Mouse (Mus musculus) right cerebral cortex, postnatal 10 days (tissue): ENCODE measurements at regions not wholly inside any gene's neighbourhood (a gene's known extent, or its start where the extent isn't known, plus 50 kb on each side); places are given as distances from the start of the nearest gene placed in this dataset.
A peak's percentile ranks its signal among the peaks of the same experiment; 100 is the strongest.

Experiments used
- DNase-seq, 2 experiments: peaks; one replicate each; pipeline ENCODE4 v3.0.0; 2021; ENCODE audit warnings: low spot score in 2 of 2

- DNase-seq = no peak
These were observed 299.6 kb upstream of the Jmjd1c start for GRCm38 (mm10) chr10:66796296-66796695.

- no peak for DNase-seq
These were observed 293.2 kb upstream of the Jmjd1c start for GRCm38 (mm10) chr10:66802691-66803090.

GRCm38 (mm10) chr10:66807261-66807968 is 288.5 kb upstream of the Jmjd1c start:
- peak; percentile 76 to 81 for DNase-seq

GRCm38 (mm10) chr10:66812515-66813260 is 283.2 kb upstream of the Jmjd1c start:
- DNase-seq = no peak

GRCm38 (mm10) chr10:66813850-66814564 is 281.9 kb upstream of the Jmjd1c start:
- no peak for DNase-seq

GRCm38 (mm10) chr10:66814565-66815201 is 281.2 kb upstream of the Jmjd1c start:
- DNase-seq = peak; percentile 97

GRCm38 (mm10) chr10:66815951-66816350 is 280.0 kb upstream of the Jmjd1c start:
- no peak for DNase-seq

GRCm38 (mm10) chr10:66816776-66817175 is 279.1 kb upstream of the Jmjd1c start:
- no peak for DNase-seq

- no peak for DNase-seq
These were observed 278.0 kb upstream of the Jmjd1c start for GRCm38 (mm10) chr10:66817876-66818275.

GRCm38 (mm10) chr10:66819517-66819916 is 276.4 kb upstream of the Jmjd1c start:
- DNase-seq = peak in 1 of 2 experiments; percentile 51

GRCm38 (mm10) chr10:66825737-66826136 is 270.2 kb upstream of the Jmjd1c start:
- DNase-seq = no peak

- no peak for DNase-seq
These were observed 269.6 kb upstream of the Jmjd1c start for GRCm38 (mm10) chr10:66826327-66826726.

- no peak for DNase-seq
These were observed 261.0 kb upstream of the Jmjd1c start for GRCm38 (mm10) chr10:66834974-66835373.

GRCm38 (mm10) chr10:66839058-66839457 is 256.9 kb upstream of the Jmjd1c start:
- DNase-seq = no peak

GRCm38 (mm10) chr10:66843258-66843657 is 252.7 kb upstream of the Jmjd1c start:
- DNase-seq = no peak

- DNase-seq = no peak
These were observed 247.1 kb upstream of the Jmjd1c start for GRCm38 (mm10) chr10:66848778-66849177.

- no peak for DNase-seq
These were observed 246.2 kb upstream of the Jmjd1c start for GRCm38 (mm10) chr10:66849681-66850080.

GRCm38 (mm10) chr10:66850972-66851478 is 244.9 kb upstream of the Jmjd1c start:
- no peak for DNase-seq

GRCm38 (mm10) chr10:66851841-66852240 is 244.1 kb upstream of the Jmjd1c start:
- no peak for DNase-seq

GRCm38 (mm10) chr10:66852708-66853107 is 243.2 kb upstream of the Jmjd1c start:
- DNase-seq = peak in 1 of 2 experiments; percentile 37

- peak; percentile 88 to 92 for DNase-seq
These were observed 242.7 kb upstream of the Jmjd1c start for GRCm38 (mm10) chr10:66853258-66853657.

- no peak for DNase-seq
These were observed 241.0 kb upstream of the Jmjd1c start for GRCm38 (mm10) chr10:66854895-66855294.
